Mouse (Mus musculus): ENCODE data around the gene Dppa1.
"Not testable (repeated sequence)": the region's sequence is repeated elsewhere in the genome, so short reads cannot be mapped to it uniquely, and the experiment has no call there.

Dppa1 gene

GRCm38 (mm10) chr11:46629211-46629795, at the start of gene Dppa1:
TSS of gene Dppa1 (minus strand) at chr11:46629261.
- DNase-seq: no peak

DNA sequence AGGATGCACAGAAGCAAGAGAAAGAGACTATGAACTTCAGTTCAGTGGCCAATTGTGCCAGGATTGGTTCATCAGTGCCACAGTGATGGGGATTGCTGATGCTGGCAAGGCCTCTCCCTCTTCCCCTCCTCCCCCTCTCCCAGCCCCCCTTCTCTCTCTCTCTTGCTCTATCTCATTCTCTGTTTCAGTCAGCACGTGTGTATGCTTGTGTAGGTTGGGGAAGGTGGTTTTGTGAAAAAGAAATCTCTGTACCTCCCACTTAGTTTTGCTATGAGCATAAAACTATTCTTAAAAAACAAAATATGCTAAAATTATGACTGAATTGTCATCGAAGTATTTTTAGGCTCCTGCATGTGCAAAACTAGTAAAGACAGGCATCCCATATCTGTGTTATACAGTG, 38.9 kb upstream of the Dppa1 start:
- DNase-seq: no peak

DNA sequence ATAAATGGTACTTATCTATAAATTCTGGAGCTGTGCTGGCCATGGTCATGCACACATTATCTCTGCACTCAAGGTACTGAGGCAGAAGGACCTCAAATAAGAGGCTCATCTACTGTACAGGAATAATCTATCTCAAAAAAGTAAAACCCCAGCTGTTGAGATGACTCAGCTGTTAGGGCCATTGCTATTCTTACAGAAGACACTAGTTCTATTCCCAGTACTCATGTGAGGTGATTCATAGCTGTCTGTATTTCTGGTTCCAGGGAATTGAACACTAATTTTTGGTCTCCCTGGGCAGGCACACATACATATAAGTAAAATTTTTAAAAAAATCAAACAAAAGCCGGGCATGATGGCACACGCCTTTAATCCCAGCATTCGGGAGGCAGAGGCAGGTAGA, 38.0 kb upstream of the Dppa1 start:
- no peak for DNase-seq

DNA sequence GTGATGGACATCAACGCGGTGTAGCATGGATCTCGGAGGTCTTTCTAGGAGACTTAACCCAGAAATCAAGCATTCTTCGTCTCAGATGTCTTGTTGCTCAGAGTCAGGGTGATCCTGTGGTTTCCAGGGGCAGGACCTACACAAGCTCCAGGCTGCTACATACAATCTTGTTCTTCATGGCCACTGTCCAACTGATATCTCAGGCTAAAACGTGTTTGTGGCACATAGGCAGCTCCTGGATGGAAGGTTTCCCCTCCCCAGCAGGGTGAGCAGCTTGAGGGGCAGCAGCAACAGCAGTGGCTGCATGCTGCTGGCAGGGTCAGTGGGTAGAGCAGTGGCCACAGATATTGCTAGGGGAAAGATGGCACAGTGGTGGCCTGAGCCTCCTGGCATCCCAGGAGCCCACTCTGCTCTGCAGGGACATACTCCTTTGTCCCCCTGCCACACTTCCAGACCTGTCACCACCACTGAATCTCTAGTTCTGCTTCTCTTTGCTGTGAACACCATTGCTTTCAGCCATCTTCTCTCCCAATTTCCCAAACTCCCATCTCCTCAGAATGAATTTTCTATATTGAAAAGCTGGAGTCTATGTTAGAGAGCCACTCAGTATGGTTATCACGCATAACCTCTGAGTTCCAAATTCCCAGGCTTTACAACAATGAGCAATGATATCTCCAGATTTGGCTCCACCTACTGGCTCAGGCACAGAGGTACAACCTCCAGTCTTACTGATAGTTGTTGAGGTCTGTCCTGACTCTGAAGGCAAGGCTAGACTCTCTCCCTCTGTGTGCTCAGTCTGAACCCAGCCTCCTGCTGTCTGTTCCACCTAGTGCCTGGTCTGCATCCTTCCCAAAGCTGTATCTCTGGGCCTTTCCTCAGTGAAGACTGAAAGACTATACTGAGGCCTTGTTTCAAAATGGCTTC, 36.8 kb upstream of the Dppa1 start:
- DNase-seq: peak; percentile 5

GRCm38 (mm10) chr11:46663215-46663614, 34.2 kb upstream of the Dppa1 start:
- DNase-seq: no peak

DNA sequence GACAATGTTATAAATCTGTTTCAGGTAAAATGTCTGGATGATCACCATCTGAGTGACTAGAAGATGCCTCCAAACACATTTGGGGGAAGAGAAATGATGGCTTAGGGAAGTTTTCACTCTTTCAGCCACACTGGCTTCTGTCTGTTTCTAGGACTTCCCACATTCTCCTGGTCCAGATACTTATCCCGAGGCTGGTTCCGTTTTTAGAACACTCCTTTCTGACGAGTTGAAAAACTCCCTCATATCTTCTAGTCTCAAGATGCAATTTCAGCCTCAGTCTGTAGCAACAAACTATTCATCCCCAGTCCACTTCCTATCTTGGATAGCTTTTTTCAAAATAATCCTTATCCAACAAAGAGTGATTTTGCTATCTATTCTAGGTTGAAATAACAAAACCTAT, 23.4 kb upstream of the Dppa1 start:
- DNase-seq: no peak

GRCm38 (mm10) chr11:46649655-46650054, 20.6 kb upstream of the Dppa1 start:
- not testable (repeated sequence) for DNase-seq

DNA sequence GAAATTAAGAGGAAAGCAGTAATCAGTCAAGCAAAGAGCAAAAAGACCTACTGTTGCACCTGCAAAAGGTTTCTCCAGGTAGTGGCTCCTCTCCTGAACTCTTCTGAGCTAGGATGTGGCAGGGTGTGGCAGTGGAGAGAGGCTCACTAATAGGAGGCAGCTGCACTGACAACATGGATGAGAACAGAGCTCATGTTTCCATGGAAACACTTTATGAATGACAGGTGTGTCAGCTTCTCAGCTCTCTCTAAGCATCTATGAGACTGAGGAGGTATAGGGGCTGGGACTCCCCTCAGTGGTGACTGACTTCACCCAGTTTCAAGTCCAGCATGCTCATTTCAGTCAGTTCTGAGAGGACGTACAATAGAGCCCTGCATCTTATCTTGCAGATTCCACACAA, 15.8 kb upstream of the Dppa1 start:
- no peak for DNase-seq

GRCm38 (mm10) chr11:46636568-46636967, 7.5 kb upstream of the Dppa1 start:
- DNase-seq: no peak

DNA sequence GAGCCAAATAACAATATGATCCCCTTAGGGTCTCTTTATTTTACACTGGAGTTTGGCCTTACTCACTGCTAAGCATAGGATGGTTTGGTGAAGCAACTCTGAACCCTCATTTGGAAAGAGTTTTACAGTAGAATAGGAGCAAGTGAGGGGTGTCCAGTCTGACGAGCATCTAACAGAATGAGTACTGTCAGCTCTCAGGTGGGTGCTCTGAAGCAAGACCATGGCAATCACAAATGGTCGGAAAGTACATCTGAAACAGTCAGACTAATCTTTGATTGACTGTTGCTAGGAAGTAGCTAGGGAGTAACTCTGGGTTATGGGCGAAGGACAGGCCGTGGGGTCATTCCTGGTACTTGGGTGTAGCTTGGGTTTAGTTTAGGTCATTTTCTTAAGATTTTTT, 6.5 kb upstream of the Dppa1 start:
- not testable (repeated sequence) for DNase-seq

GRCm38 (mm10) chr11:46631635-46632034, 2.6 kb upstream of the Dppa1 start:
- DNase-seq: peak; percentile 13

DNA sequence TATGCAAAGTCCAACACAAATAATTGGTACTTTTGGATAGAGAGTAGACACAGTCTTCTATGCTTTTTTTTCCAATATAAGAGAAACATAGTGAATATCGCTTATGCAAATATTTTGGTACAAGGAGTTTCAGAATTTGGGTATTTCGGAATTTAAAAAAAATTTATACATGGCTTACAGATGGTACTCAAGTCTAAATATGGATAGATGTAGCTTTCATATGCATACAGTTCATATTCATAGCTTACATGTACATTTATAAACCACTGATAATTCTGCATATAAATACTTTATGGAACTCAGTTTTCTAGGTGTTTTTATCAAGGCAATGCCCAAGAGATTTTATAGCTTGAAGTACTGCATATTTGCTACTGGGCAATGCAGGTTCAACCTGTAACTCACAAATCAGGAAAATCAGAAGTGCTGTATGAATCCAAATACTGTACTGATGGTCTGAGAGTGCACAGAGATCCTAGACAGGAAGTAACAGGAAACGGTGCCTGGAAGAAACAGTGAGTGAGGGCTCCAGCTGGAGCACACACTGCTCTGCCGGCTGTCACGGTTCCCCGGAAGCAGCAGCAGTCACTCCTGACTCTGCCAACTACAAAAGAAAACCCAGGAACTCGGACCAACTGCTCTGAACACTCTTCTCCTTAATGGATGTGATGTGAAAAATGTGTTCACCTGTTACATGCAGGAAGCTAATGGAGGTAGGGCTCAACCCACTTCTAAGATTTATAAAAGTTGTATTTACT, 8.5 kb downstream of the Dppa1 start:
- DNase-seq: no peak

DNA sequence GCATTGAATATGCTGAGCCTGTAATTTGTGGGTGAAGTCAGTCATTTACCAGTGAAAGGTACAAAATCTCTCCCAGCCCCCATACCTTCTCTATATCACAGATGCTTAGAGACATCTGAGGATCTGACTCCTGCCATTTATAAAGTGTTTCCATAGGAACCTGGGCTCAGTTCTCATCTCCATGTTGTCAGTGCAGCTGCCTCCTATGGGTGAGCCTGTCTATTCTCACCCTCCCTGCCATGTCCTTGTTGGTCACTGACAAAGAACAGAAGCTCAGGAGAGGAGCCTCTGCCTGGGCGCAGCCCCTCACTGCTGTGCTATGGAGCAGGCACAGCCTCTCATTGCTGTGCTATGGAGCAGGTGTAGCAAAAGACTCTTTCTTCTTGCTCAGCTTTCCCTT, 9.1 kb downstream of the Dppa1 start:
- DNase-seq: no peak

GRCm38 (mm10) chr11:46592416-46592815, 36.6 kb downstream of the Dppa1 start:
- DNase-seq: no peak

DNA sequence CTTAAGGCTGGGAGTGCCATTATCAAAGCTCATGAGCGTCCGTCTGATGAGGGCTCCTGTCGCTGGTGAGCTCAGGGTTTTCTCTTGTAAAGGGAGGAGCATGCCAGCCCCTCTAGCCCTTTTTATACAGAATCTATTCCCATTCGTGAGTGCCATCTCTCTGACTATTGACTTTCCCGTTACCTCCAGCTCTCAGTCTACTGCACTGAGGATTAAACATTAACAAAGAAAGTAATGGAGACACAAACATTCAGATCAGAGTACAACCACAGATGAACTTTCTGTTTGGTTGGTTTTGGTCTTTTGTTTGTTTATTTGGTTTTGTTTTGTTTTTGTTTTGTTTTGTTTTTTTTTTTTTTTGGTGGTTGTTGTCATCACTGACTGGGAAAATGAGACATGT, 46.3 kb downstream of the Dppa1 start:
- DNase-seq: peak; percentile 8

- no peak for DNase-seq
These were observed 48.6 kb downstream of the Dppa1 start for GRCm38 (mm10) chr11:46580428-46580827.

GRCm38 (mm10) chr11:46578771-46579281, 50.2 kb downstream of the Dppa1 start:
- peak; percentile 56 for DNase-seq

GRCm38 (mm10) chr11:46571327-46571726, 57.7 kb downstream of the Dppa1 start, which contains the start of gene BC053393:
TSS of gene BC053393 (plus strand) at chr11:46571536.
- no peak for DNase-seq

GRCm38 (mm10) chr11:46569107-46569506, 60.0 kb downstream of the Dppa1 start:
- DNase-seq: no peak

DNA sequence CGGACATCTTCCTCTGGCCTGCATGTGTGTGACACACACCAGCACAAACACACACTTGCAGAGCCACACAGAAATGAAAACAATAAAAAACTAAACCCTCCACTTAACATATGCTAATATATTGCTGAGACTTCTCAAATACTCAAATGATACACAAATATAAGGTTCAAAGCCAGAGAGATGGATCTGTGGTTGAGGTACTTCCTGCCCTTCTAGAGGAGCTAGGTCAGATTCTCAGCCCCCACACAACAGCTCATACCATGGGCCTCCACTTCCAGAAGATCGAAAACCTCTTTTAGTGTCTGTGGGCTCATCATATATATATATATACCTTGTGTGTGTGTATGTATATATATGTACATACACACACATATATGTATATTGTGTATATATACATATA, 63.1 kb downstream of the Dppa1 start:
- no peak for DNase-seq

DNA sequence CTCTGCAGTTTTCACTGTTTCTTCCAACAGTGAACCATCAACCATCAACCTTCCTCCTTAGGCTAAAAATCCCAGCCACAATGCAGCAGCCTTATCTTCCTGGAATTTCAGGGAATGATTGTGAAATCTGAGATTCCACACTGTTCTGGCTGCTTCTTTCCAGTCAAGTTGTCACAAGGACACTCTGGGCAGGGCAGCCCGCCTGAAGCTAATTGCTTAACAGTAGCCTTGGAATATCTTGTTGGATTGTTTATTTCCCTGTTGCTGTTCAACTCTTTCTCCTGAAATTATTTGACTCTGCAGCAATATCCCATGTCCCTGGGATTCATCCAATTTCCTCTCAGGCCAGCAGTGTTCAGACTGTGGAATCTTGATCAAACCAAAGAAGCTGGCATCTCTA, 64.4 kb downstream of the Dppa1 start:
- DNase-seq: no peak

GRCm38 (mm10) chr11:46561096-46561495, 68.0 kb downstream of the Dppa1 start:
- no peak for DNase-seq
